In the genomic region with DNA sequence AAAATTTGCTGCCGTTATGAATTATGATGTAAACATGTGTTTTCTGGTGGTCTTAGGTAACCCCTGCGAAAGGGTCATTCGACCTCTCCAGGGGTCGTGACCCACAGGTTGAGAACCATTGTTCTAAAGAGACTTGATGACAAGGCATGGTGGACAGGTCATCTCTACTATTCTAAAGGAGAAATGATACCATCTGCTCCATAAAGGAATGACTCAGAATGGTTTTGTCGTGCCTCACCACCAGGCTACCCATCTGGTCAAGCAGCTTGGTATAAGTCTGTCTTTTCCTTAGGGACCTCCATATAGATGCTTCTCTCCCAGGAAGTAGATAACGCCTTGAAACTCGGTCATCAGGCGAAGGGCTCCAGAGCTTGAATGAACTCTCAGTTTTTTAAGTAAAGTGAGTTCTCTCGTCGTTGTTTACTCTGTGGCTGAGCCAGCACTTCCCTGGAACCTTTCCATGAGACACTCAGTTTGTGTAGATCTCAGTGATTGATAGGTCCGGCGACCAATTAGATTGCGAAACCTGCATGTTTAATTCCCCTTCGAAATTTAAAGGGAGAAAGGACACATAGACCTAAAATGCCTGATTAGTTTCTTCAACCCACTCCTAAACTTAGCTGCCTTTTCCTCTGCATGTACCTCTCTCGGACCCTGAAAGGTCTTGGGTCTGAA, we compare ENCODE assay signal across 15 mouse cellular contexts. TPM values are rescaled to one million over a fixed set of nuclear protein-coding genes. Genes with fewer than 3 reads are reported as not detected.
DNase-seq lines count a peak whose midpoint lies in the region; ATAC-seq and TF ChIP-seq lines count a peak whose summit lies in the region.
"Had no signal": no experiment of that assay in that cellular context is flagged by ENCODE, and none has a peak within 500 bp of the region (broad histone marks: within the 10 kb centered on the region; RNA-seq: fewer than 3 reads in every experiment).

No protein-coding gene starts in this region.

- 62% methylated on average over 15 of the region's 15 CpGs for WGBS in lung, embryonic 14.5 days

- TF ChIP-seq CTCF in lung, embryonic 14.5 days (IDR thresholded peaks at IDR 0.05; ENCODE audit: low read depth) = no peak

- H3K27me3 ChIP-seq in lung, embryonic 14.5 days (ENCODE audit: insufficient read depth, low read length) = no peaks in the 10 kb centered on the region

- H3K27ac ChIP-seq in lung, embryonic 14.5 days (ENCODE audit: low read depth) = no peak overlapping the region
- H3K27ac ChIP-seq: gastrocnemius, adult 2 months; liver, embryonic 12.5 days had no signal

- H3K9ac ChIP-seq in lung, embryonic 14.5 days = no peak overlapping the region
- H3K9ac ChIP-seq: liver, embryonic 12.5 days had no signal

- no peaks in the 10 kb centered on the region for H3K9me3 ChIP-seq in lung, embryonic 14.5 days (ENCODE audit: low read depth, low read length)
- H3K9me3 ChIP-seq: liver, embryonic 12.5 days; megakaryocyte, embryonic 14.5 days had no signal

- H3K4me2 ChIP-seq in lung, embryonic 14.5 days = no peak overlapping the region
- H3K4me2 ChIP-seq: liver, embryonic 12.5 days had no signal

- H3K36me3 ChIP-seq in lung, embryonic 14.5 days (ENCODE audit: insufficient read depth) = no peaks in the 10 kb centered on the region
- H3K36me3 ChIP-seq: liver, embryonic 12.5 days had no signal

- ATAC-seq in frontal cortex, adult (ENCODE audit: low TSS enrichment) = peak; percentile 56
- peak; percentile 38; the same call in 1 of the 2 replicates for ATAC-seq in lung, embryonic 14.5 days (ENCODE audit: insufficient read depth)
- ATAC-seq: inflammation-experienced regulatory T-cells, adult 6 months; liver, embryonic 12.5 days had no signal

- no peak overlapping the region for H3K4me3 ChIP-seq in lung, embryonic 14.5 days (ENCODE audit: low read depth, low read length)
- H3K4me3 ChIP-seq: gastrocnemius, adult 2 months; liver, embryonic 12.5 days; megakaryocyte, embryonic 14.5 days had no signal

- no peak for DNase-seq in frontal cortex, postnatal 10 days (ENCODE audit: low spot score in 2 of 2)
- DNase-seq in lung, embryonic 14.5 days = peak; percentile 80
- DNase-seq in lung, postnatal 25 days (ENCODE audit: low spot score) = no peak
- DNase-seq in 416B (ENCODE audit: low read depth) (peak; percentile 25), adipocyte (ENCODE audit: low spot score) (peak; percentile 12)
- DNase-seq in gastrocnemius, postnatal 25 days = no peak
- DNase-seq: cerebellum, adult 8-10 months; gastrocnemius, adult 2 months; heart, postnatal 36 days; kidney, postnatal 14 days; thymus, adult 18-20 months had no signal

- no peaks in the 10 kb centered on the region for H3K4me1 ChIP-seq in lung, embryonic 14.5 days (ENCODE audit: insufficient read depth)
- H3K4me1 ChIP-seq: liver, embryonic 12.5 days; megakaryocyte, embryonic 14.5 days had no signal

RNA-seq across cellular contexts. Expression of gene Lgi1, which starts 10.5 kb away (rescaled TPM):
- 0.15 TPM in 1 of 2 replicates, not detected in the other for polyA plus RNA-seq in lung, embryonic 14.5 days (2014; fragmentation: Nextera tagmentation; extraction: Ambion mirVana)
- total RNA-seq in gastrocnemius, postnatal 25 days (2021) = 1 to 10 TPM in 1 of 2 experiments, under 1 TPM in 1; 0.78 to 4.0 TPM

RNA-seq across cellular contexts. Expression of gene Fra10ac1, which starts 50.9 kb away (rescaled TPM):
- 32.4 and 33.5 TPM in 2 replicates for polyA plus RNA-seq in lung, embryonic 14.5 days (2014; fragmentation: Nextera tagmentation; extraction: Ambion mirVana)
- 10 to 100 TPM; 11.4 to 12.1 TPM for total RNA-seq in gastrocnemius, postnatal 25 days (2021)

Comparison
In these comparisons a context has a peak if more than half of its experiments do, and no peak if none do; other contexts are left out.
1. DNase-seq: peak in lung, embryonic 14.5 days (single experiment), 416B (single experiment) and adipocyte (single experiment); none in frontal cortex, postnatal 10 days (0 of 2), lung, postnatal 25 days (single experiment) and gastrocnemius, postnatal 25 days (single experiment).